Mouse (Mus musculus): Measurements from ENCODE around the gene Jazf1.

Gene Jazf1

GRCm38 (mm10) chr6:52956131-52956530 is 112.3 kb downstream of the Jazf1 start:
- WGBS: 70% methylated on average over 2 of the region's 2 CpGs

- WGBS: 62% methylated on average over 2 of the region's 2 CpGs
Measured at GRCm38 (mm10) chr6:52955304-52955703, 113.1 kb downstream of the Jazf1 start.

- 98% methylated on average over 3 of the region's 3 CpGs for whole genome bisulfite sequencing
Measured at GRCm38 (mm10) chr6:52954861-52955260, 113.6 kb downstream of the Jazf1 start.

GRCm38 (mm10) chr6:52954441-52954840 is 114.0 kb downstream of the Jazf1 start:
- 71% methylated on average over 9 of the region's 9 CpGs for WGBS

GRCm38 (mm10) chr6:52952526-52952900 is 115.9 kb downstream of the Jazf1 start:
- WGBS: 66% methylated on average over 8 of the region's 8 CpGs

GRCm38 (mm10) chr6:52951871-52952525 is 116.4 kb downstream of the Jazf1 start:
- 89% methylated on average over 7 of the region's 7 CpGs for WGBS

- WGBS: 65% methylated on average over 5 of the region's 5 CpGs
Measured at GRCm38 (mm10) chr6:52950371-52950770, 118.1 kb downstream of the Jazf1 start.

GRCm38 (mm10) chr6:52942534-52942933 is 125.9 kb downstream of the Jazf1 start:
- 57% methylated on average over 5 of the region's 5 CpGs for WGBS

- WGBS: 85% methylated on average over 5 of the region's 5 CpGs
Measured at GRCm38 (mm10) chr6:52942101-52942500, 126.3 kb downstream of the Jazf1 start.

- WGBS: 65% methylated on average over 3 of the region's 3 CpGs
Measured at GRCm38 (mm10) chr6:52937916-52938315, 130.5 kb downstream of the Jazf1 start.

GRCm38 (mm10) chr6:52936995-52937394 is 131.4 kb downstream of the Jazf1 start:
- WGBS: 39% methylated on average over 10 of the region's 10 CpGs

GRCm38 (mm10) chr6:52934021-52934420 is 134.4 kb downstream of the Jazf1 start:
- WGBS: 81% methylated on average over 6 of the region's 6 CpGs

GRCm38 (mm10) chr6:52932603-52933178 is 135.7 kb downstream of the Jazf1 start:
- WGBS: 61% methylated on average over 7 of the region's 7 CpGs

GRCm38 (mm10) chr6:52929358-52929757 is 139.1 kb downstream of the Jazf1 start:
- WGBS: 82% methylated on average over 12 of the region's 12 CpGs

GRCm38 (mm10) chr6:52926947-52927346 is 141.5 kb downstream of the Jazf1 start:
- 77% methylated on average over 4 of the region's 4 CpGs for WGBS

- WGBS: 80% methylated on average over 9 of the region's 9 CpGs
Measured at GRCm38 (mm10) chr6:52925458-52926042, 142.9 kb downstream of the Jazf1 start.

GRCm38 (mm10) chr6:52921248-52921647 is 147.2 kb downstream of the Jazf1 start:
- 87% methylated on average over 6 of the region's 6 CpGs for WGBS

GRCm38 (mm10) chr6:52920719-52921118 is 147.7 kb downstream of the Jazf1 start:
- WGBS: 89% methylated on average over 6 of the region's 6 CpGs

- WGBS: 67% methylated on average over 7 of the region's 7 CpGs
Measured at GRCm38 (mm10) chr6:52919442-52919841, 149.0 kb downstream of the Jazf1 start.

GRCm38 (mm10) chr6:52918980-52919379 is 149.5 kb downstream of the Jazf1 start:
- 7% methylated on average over 2 of the region's 2 CpGs for WGBS

- 97% methylated on average over 4 of the region's 4 CpGs for WGBS
Measured at GRCm38 (mm10) chr6:52917471-52917870, 151.0 kb downstream of the Jazf1 start.

- WGBS: 94% methylated on average over 3 of the region's 3 CpGs
Measured at GRCm38 (mm10) chr6:52916836-52917376, 151.5 kb downstream of the Jazf1 start.

GRCm38 (mm10) chr6:52914921-52915320 is 153.5 kb downstream of the Jazf1 start:
- WGBS: 95% methylated on average over 2 of the region's 2 CpGs
